Mouse (Mus musculus) left cerebral cortex, adult 9 months (tissue): ENCODE results near the gene Cfap97.
"Not testable (repeated sequence)": the region's sequence is repeated elsewhere in the genome, so short reads cannot be mapped to it uniquely, and the experiment has no call there.

Experiments
- DNase-seq, 2 experiments: peaks; one replicate each; pipeline ENCODE4 v3.0.0; 2022; ENCODE audit warnings: low spot score in 2 of 2

Gene Cfap97

GRCm38 (mm10) chr8:46151202-46152062 is at the start of gene Cfap97:
TSS of gene Cfap97 (plus strand) at chr8:46151771.
- DNase-seq = peak in 1 of 2 experiments; percentile 20

- DNase-seq = no peak
Measured at GRCm38 (mm10) chr8:46103434-46103833, 48.1 kb upstream of the Cfap97 start.

- DNase-seq = no peak
Measured at GRCm38 (mm10) chr8:46107690-46108089, 43.9 kb upstream of the Cfap97 start.

DNA sequence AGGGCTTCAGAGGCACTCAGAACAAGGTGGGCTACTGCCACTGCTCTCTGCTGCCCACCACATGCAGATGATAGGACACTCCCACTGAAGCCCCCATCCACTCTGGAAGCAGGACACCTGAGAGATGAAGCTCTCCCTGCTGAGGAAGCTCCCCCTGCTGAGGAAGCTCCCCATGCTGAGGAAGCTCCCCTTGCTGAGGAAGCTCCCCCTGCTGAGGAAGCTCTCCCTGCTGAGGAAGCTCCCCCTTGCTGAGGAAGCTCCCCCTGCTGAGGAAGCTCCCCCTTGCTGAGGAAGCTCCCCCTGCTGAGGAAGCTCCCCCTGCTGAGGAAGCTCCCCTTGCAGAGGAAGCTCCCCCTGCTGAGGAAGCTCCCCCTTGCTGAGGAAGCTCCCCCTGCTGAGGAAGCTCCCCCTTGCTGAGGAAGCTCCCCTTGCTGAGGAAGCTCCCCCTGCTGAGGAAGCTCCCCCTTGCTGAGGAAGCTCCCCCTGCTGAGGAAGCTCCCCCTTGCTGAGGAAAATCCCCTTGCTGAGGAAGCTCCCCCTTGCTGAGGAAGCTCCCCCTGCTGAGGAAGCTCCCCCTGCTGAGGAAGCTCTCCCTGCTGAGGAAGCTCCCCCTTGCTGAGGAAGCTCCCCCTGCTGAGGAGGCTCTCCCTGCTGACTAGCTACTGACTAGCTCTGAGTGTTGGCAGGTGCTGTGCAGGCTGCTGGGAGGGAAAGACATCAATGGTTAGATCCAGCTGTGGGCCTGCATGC is 38.0 kb upstream of the Cfap97 start:
- not testable (repeated sequence) for DNase-seq

- peak in 1 of 2 experiments; percentile 58 for DNase-seq
Measured at GRCm38 (mm10) chr8:46117172-46117571, 34.4 kb upstream of the Cfap97 start.

GRCm38 (mm10) chr8:46119176-46119575 is 32.4 kb upstream of the Cfap97 start:
- DNase-seq = no peak

DNA sequence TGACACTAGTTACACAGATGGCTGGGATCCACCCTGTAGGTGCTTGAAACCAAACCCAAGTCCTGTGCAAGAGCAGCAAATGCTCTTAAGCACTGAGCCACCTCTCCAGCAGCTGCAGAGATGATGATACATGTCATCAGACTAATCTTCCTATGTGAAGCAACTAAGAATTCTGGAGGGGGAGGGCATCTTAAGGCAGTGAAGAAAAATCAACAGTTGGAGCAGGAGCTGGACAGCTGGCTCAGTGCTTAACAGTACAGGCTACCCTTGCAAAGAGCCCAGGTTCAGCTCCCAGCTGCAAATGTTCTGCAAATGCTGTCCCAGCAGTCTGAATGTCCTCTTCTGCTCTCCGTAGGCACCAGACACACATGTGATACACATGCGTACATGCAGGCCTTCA is 29.1 kb upstream of the Cfap97 start:
- no peak for DNase-seq

DNA sequence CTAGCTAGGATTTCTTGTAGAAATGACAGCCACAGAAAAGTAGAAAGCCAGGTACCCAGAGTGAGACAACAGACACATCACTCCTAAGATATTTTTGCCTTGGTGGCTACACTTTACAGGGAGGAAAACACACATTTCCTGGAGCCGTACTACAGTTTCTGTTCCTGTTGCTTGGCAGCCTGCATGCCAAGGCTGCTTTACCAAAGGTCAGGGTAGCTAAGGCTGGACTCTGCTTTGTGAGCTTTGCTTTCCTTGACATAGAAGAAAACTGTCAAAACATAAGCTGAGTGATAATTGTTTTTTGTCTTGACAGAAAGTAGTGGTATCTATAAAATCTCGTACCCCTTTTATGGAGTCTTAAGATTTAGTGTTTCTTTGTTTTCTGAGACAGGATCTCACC is 21.1 kb upstream of the Cfap97 start:
- no peak for DNase-seq

- not testable (repeated sequence) for DNase-seq
Measured at GRCm38 (mm10) chr8:46135546-46135945, 16.0 kb upstream of the Cfap97 start.

GRCm38 (mm10) chr8:46137336-46137735 is 14.2 kb upstream of the Cfap97 start:
- DNase-seq = no peak

- peak in 1 of 2 experiments; percentile 55 for DNase-seq
Measured at GRCm38 (mm10) chr8:46137843-46138596, 13.6 kb upstream of the Cfap97 start.

DNA sequence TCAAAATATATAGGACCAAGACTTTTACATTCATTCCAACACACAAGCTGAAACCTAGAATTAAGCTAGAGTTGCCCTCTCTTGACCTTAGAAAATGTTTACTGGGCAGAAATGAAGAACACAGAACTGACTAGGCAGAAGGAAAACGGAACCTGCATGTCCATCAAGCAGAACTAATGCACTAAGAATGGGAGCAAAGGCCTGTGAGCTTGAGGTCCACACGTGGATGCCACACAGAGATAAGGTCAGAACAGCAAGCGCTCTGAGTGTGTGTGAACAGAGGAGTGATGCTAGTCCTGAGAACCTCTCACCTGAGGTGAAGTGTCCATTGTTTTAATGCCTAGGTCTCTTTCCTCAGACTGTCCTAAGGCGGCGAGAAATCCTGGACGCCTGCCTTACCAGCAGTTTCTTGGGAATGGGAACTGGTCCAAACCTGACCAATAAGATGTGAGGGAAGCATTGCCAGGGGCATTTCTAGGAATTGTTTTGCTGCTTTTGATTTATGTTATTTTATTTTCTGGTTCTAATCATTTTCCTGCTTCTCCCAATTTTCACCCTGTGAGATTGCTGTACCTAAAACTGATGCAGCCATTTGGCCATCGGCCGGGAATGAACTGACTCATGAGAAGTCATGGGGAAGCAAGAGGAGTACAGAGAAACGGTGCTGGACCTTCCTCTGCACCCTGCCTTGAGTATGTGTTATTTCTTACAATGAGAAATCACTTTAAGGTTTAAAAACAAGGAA is 11.0 kb upstream of the Cfap97 start:
- no peak for DNase-seq

DNA sequence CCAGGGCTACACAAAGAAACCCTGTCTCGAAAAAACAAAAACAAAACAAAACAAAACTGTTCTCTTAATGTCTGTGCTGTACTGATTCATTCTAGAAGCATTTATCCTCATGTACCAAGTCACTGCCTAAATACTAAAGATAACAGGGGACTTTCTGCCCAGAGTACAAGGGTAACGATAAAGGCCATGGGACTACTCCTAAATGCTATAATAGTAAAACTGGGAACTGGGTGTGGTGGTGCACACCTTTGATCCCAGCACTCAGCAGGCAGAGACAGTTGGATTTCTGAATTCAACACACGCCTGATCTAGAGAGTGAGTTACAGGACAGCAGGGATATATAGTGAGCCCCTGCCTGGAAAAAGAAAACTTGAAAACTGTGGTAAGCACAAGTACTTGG is 9.9 kb upstream of the Cfap97 start:
- no peak for DNase-seq

GRCm38 (mm10) chr8:46142498-46143081 is 9.0 kb upstream of the Cfap97 start:
- no peak for DNase-seq

- no peak for DNase-seq
Measured at GRCm38 (mm10) chr8:46143470-46143869, 8.1 kb upstream of the Cfap97 start.

DNA sequence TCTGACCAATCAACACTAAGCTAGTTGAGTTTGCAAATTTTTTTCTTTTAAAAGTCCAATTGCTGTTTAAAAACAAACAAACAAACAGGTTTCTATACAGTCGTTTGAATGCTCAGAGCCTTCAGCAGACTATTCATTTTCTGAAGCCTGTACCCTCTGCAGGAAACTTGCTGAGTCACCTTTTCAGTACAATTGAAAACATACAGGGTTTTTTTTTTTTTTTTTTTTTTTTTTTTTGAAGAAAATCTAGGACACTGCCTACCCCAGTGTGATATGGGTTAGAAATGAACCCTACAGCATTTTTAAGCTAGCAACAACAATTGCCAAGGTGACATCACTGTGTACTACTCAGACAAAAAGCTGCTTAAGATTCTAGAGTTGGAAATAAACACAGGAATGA is 7.6 kb upstream of the Cfap97 start:
- DNase-seq = no peak

GRCm38 (mm10) chr8:46146173-46146572 is 5.4 kb upstream of the Cfap97 start:
- no peak for DNase-seq

GRCm38 (mm10) chr8:46149306-46149705 is 2.3 kb upstream of the Cfap97 start:
- no peak for DNase-seq

DNA sequence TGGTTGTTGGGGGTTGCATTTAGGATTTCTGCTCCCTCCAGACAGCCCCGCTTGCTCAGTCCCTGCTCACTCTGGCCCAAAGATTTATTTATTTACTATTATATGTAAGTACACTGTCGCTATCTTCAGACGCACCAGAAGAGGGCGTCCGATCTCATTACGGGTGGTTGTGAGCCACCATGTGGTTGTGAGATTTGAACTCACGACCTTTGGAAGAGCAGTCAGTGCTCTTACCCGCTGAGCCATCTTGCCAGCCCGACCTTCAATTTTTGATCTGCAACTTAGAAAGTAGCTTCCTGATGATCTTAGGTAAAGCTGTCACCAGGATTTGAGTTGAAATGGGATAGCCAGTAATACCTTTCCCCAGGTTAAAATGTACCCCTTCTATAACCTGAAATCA is 1.8 kb upstream of the Cfap97 start:
- DNase-seq = no peak

- DNase-seq = peak in 1 of 2 experiments; percentile 80
Measured at GRCm38 (mm10) chr8:46152064-46153031, 777 bp downstream of the Cfap97 start, which contains the start of gene Snx25. TSS of gene Snx25 (minus strand) at chr8:46152159.
